Mouse (Mus musculus): ENCODE measurements at regions not wholly inside any gene's neighbourhood (a gene's known extent, or its start where the extent isn't known, plus 50 kb on each side); places are given as distances from the start of the nearest gene placed in this dataset.

GRCm38 (mm10) chr14:61893786-61894185 lies 286.5 kb downstream of the Kcnrg start:
- H3K36me3 ChIP-seq (ENCODE audit: insufficient read depth): no peaks in the 10 kb centered on the region
- H3K4me3 ChIP-seq (ENCODE audit: low read depth, low read length): no peak overlapping the region
- H3K27me3 ChIP-seq (ENCODE audit: insufficient read depth, low read length): no peaks in the 10 kb centered on the region
- no peak overlapping the region for H3K9ac ChIP-seq
- H3K4me2 ChIP-seq (ENCODE audit: low read depth): no peak overlapping the region
- H3K4me1 ChIP-seq (ENCODE audit: insufficient read depth): peaks cover 7% of the 10 kb centered on the region; the same call in 1 of the 2 replicates
- ATAC-seq (no peak), DNase-seq (no peak)
- WGBS: 62% methylated on average over 3 of the region's 3 CpGs
- no peak overlapping the region for H3K27ac ChIP-seq (ENCODE audit: low read depth, low read length)
- H3K9me3 ChIP-seq (ENCODE audit: low read length): no peaks in the 10 kb centered on the region
- no peak for TF ChIP-seq CTCF (IDR thresholded peaks at IDR 0.05; ENCODE audit: low read depth)

GRCm38 (mm10) chr14:61896879-61897278 lies 289.6 kb downstream of the Kcnrg start:
- no peak for TF ChIP-seq CTCF (IDR thresholded peaks at IDR 0.05; ENCODE audit: low read depth)
- no peak for ATAC-seq
- H3K27me3 ChIP-seq (ENCODE audit: insufficient read depth, low read length): no peaks in the 10 kb centered on the region
- H3K9ac ChIP-seq: no peak overlapping the region
- 77% methylated on average over 5 of the region's 5 CpGs for WGBS
- no peaks in the 10 kb centered on the region for H3K4me1 ChIP-seq (ENCODE audit: insufficient read depth)
- H3K27ac ChIP-seq (ENCODE audit: low read depth, low read length): no peak overlapping the region
- no peak overlapping the region for H3K4me2 ChIP-seq (ENCODE audit: low read depth)
- no peak overlapping the region for H3K4me3 ChIP-seq (ENCODE audit: low read depth, low read length)
- no peaks in the 10 kb centered on the region for H3K36me3 ChIP-seq (ENCODE audit: insufficient read depth)
- no peaks in the 10 kb centered on the region for H3K9me3 ChIP-seq (ENCODE audit: low read length)
- no peak for DNase-seq

- H3K9me3 ChIP-seq (ENCODE audit: low read length): no peaks in the 10 kb centered on the region
- TF ChIP-seq CTCF (IDR thresholded peaks at IDR 0.05; ENCODE audit: low read depth): no peak
- ATAC-seq: no peak
- no peak for DNase-seq
- no peaks in the 10 kb centered on the region for H3K27me3 ChIP-seq (ENCODE audit: insufficient read depth, low read length)
- no peaks in the 10 kb centered on the region for H3K36me3 ChIP-seq (ENCODE audit: insufficient read depth)
- H3K9ac ChIP-seq: no peak overlapping the region
- no peak overlapping the region for H3K27ac ChIP-seq (ENCODE audit: low read depth, low read length)
- WGBS: 92% methylated on average over 10 of the region's 10 CpGs
- H3K4me1 ChIP-seq (ENCODE audit: insufficient read depth): no peaks in the 10 kb centered on the region
- no peak overlapping the region for H3K4me3 ChIP-seq (ENCODE audit: low read depth, low read length)
- no peak overlapping the region for H3K4me2 ChIP-seq (ENCODE audit: low read depth)
Observed at GRCm38 (mm10) chr14:61898664-61899063, 291.4 kb downstream of the Kcnrg start.

- no peak overlapping the region for H3K9ac ChIP-seq
- no peaks in the 10 kb centered on the region for H3K4me1 ChIP-seq (ENCODE audit: insufficient read depth)
- no peak for DNase-seq
- H3K36me3 ChIP-seq (ENCODE audit: insufficient read depth): no peaks in the 10 kb centered on the region
- TF ChIP-seq CTCF (IDR thresholded peaks at IDR 0.05; ENCODE audit: low read depth): no peak
- WGBS: 78% methylated on average over 4 of the region's 4 CpGs
- no peaks in the 10 kb centered on the region for H3K9me3 ChIP-seq (ENCODE audit: low read length)
- no peak for ATAC-seq
- H3K27me3 ChIP-seq (ENCODE audit: insufficient read depth, low read length): no peaks in the 10 kb centered on the region
- H3K27ac ChIP-seq (ENCODE audit: low read depth, low read length): no peak overlapping the region
- no peak overlapping the region for H3K4me2 ChIP-seq (ENCODE audit: low read depth)
- H3K4me3 ChIP-seq (ENCODE audit: low read depth, low read length): no peak overlapping the region
Observed at GRCm38 (mm10) chr14:61904426-61905124, 297.3 kb downstream of the Kcnrg start.

GRCm38 (mm10) chr14:61918113-61918512 lies 310.9 kb downstream of the Kcnrg start:
- no peak overlapping the region for H3K4me2 ChIP-seq (ENCODE audit: low read depth)
- DNase-seq (no peak), ATAC-seq (no peak)
- H3K9ac ChIP-seq: no peak overlapping the region
- H3K27ac ChIP-seq (ENCODE audit: low read depth, low read length): no peak overlapping the region
- H3K27me3 ChIP-seq (ENCODE audit: insufficient read depth, low read length): no peaks in the 10 kb centered on the region
- H3K9me3 ChIP-seq (ENCODE audit: low read length): no peaks in the 10 kb centered on the region
- H3K4me1 ChIP-seq (ENCODE audit: insufficient read depth): no peaks in the 10 kb centered on the region
- no peak overlapping the region for H3K4me3 ChIP-seq (ENCODE audit: low read depth, low read length)
- no peak for TF ChIP-seq CTCF (IDR thresholded peaks at IDR 0.05; ENCODE audit: low read depth)
- H3K36me3 ChIP-seq (ENCODE audit: insufficient read depth): no peaks in the 10 kb centered on the region

- Histone ChIP-seq H3K9me3 (ENCODE audit: low read length) (no peaks in the 10 kb centered on the region), H3K9ac (no peak overlapping the region), H3K4me3 (ENCODE audit: low read depth, low read length) (no peak overlapping the region), H3K36me3 (ENCODE audit: insufficient read depth) (no peaks in the 10 kb centered on the region), H3K27me3 (ENCODE audit: insufficient read depth, low read length) (no peaks in the 10 kb centered on the region), H3K4me2 (ENCODE audit: low read depth) (no peak overlapping the region), H3K4me1 (ENCODE audit: insufficient read depth) (no peaks in the 10 kb centered on the region), H3K27ac (ENCODE audit: low read depth, low read length) (no peak overlapping the region)
- no peak for ATAC-seq
- DNase-seq: no peak
- WGBS: 84% methylated on average over 8 of the region's 8 CpGs
- no peak for TF ChIP-seq CTCF (IDR thresholded peaks at IDR 0.05; ENCODE audit: low read depth)
Observed at GRCm38 (mm10) chr14:61931811-61932210, 324.6 kb downstream of the Kcnrg start.

GRCm38 (mm10) chr14:61941682-61942081 lies 334.4 kb downstream of the Kcnrg start:
- Histone ChIP-seq H3K36me3 (ENCODE audit: insufficient read depth) (no peaks in the 10 kb centered on the region), H3K9ac (no peak overlapping the region), H3K4me3 (ENCODE audit: low read depth, low read length) (no peak overlapping the region), H3K27me3 (ENCODE audit: insufficient read depth, low read length) (no peaks in the 10 kb centered on the region), H3K27ac (ENCODE audit: low read depth, low read length) (no peak overlapping the region), H3K4me2 (ENCODE audit: low read depth) (no peak overlapping the region), H3K4me1 (ENCODE audit: insufficient read depth) (no peaks in the 10 kb centered on the region), H3K9me3 (ENCODE audit: low read length) (no peaks in the 10 kb centered on the region)
- ATAC-seq (no peak), DNase-seq (no peak)
- TF ChIP-seq CTCF (IDR thresholded peaks at IDR 0.05; ENCODE audit: low read depth): no peak
- 71% methylated on average over 7 of the region's 7 CpGs for WGBS

All from forebrain, postnatal 0 days (tissue).